Mouse (Mus musculus) adrenal gland, adult 2 months (tissue): ENCODE data around the gene Ms4a13. TPM values are rescaled to one million over a fixed set of nuclear protein-coding genes. Genes with fewer than 3 reads are reported as not detected.
A peak's percentile ranks its signal among the peaks of the same experiment; 100 is the strongest.
"Not testable (repeated sequence)": the region's sequence is repeated elsewhere in the genome, so short reads cannot be mapped to it uniquely, and the experiment has no call there.

Experiments
- DNase-seq: peaks from one replicate; pipeline ENCODE4 v3.0.0; 2021
- long read RNA-seq: library from polyadenylated mRNA; stranded (forward); transcript quantifications from one replicate; pipeline ENCODE4 v2.0.0, GENCODE M21; 2021
- polyA plus RNA-seq: library from polyadenylated mRNA; depleted of rRNA; stranded (reverse); fragments of >200 nt; gene quantifications from 2 replicates; pipeline ENCODE4 v1.2.3, GENCODE M21; 2012; rRNA removed
- total RNA-seq, 2 experiments: library from RNA; stranded (reverse); gene quantifications; 2 replicates each; pipeline ENCODE4 v1.2.3; 2021

Ms4a13 gene
- not detected for total RNA-seq
- polyA plus RNA-seq, result not detected in 2 replicates
- long read RNA-seq, result 0 reads

DNA sequence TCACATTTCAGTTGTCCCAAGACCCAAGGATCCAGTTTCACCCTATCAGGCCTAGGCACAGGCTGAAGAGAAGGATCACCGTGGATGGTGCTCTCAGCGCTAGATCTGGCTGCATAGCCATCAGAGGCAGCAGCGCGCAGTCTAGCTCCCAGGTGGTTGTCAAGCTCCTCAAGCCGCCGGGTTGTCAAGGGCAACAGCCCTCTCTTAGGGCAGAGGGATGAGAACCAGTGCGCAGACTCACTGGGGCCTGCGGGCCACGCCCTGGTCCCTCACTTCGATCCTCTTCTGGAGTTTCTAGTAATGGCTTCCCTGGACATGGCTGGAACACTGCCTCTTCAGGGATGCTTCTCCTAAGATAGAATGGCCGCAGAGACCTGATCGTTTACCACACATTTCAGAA, at the start of gene Ms4a13:
Gene Ms4a13 (minus strand): TSS at position 192 of the 400 bp plus-strand sequence.
- DNase-seq, result no peak

DNA sequence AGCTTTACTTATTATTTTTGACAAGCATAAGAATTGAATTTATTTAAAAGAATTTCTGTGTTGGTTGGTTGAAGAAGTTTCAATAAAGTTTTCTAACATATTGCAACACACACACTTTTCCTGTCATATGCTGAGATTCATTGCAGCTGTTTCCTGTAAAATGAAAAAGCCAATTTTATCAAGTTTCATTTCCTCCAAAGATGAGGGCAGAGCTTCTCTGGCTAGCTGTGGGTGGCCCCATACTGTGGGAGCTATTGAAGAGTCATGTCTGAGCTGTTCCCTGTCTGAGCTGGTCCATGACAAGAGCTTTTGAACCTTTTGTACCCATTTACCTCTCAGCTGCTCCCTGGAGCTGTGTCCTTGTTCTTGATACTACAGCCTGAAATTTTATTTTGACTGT, 47.7 kb upstream of the Ms4a13 start:
- no peak for DNase-seq

DNA sequence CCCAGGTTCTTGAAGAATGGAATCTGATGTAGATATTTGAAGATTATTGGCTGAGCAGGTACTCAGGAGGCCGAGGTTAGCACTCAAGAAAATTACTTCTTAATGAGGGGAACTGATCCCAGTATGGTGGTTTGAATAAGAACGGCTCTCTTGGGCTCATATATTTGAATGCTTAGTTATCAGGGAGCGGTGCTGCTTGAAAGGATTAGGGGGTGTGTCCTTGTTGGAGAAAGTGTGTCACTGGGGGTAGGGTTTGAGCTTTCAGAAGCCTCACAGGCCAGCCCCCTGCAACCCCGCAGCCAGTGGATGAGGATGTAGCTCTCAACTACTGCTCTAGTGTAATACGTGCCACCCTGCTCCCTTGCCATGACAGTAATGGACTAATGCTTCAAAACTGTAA, 46.0 kb upstream of the Ms4a13 start:
- DNase-seq, result no peak

DNA sequence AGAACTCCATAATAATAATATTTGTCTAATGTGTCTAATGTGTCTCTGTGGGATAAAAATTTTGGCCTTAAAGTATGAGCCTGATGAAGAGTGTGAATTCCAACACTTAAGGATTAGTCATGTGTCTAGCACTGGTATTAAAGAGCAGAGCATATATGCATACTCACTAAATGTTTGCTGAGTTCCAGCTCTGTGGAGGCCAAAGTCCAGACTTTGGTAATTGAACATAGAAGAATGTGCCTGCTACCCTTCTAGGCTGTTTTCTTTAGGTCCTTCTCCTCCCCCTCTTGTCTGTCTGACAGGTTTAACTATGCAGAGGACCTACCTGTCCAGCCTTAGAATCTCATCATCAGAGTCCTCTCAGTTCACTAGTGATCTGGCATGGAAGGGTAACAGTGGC, 39.3 kb upstream of the Ms4a13 start:
- DNase-seq, result no peak

DNA sequence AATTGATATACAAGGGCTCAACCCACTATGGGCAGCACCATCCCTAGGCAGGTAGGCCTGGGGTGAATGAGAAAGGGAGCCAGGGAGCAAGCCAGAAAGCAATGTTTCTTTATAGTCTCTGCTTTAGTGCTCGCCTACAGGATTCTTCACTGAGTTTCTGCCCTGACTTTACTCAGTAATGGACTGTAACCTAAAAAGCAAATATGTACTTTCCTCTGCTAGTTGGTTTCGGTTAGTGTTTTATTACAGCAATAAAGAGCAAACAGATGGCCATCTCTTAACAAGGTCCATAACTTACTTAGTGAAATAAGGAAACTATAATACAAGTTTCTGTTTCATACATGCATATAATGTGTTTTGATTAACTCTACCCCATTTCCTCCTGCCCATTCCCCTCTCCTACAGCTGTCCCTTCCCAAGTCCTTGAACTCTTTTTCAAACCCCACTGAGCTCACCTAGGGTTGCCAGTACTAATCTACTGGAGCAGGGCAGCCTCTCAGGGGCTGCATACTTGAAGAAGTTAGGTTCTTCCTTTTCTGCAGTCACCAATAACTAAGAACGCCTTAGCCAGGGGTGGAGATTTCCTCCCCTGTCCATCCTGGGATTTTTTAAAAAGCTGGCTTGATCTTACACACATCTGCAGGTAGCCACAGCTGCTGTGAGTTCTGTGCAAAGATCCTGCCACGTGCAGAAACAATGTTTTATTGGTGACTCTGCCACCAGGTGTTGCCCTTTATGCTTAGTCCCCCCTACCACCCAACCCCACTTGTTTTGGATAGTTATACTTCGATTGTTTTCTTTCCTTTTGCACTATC, 38.6 kb upstream of the Ms4a13 start:
- no peak for DNase-seq

DNA sequence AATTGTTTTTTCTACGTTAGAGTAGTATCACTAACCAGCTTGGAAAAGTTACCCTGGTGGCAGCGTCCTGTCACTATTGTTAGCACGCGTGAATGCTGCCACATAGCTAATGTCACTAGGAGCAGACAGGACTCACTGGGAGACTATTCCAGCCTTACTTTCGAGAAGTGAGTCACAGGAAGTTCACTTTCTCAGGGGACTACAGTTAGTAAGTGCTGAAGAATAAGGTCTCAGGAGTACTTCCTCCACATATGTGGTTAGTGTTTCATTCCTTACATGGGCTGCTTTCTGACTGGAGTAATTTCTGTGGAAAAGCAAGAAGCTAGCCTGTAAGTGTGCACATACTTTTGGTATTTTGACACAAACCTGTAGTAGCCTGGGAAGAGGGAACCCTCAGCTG, 37.7 kb upstream of the Ms4a13 start:
- DNase-seq, result no peak

DNA sequence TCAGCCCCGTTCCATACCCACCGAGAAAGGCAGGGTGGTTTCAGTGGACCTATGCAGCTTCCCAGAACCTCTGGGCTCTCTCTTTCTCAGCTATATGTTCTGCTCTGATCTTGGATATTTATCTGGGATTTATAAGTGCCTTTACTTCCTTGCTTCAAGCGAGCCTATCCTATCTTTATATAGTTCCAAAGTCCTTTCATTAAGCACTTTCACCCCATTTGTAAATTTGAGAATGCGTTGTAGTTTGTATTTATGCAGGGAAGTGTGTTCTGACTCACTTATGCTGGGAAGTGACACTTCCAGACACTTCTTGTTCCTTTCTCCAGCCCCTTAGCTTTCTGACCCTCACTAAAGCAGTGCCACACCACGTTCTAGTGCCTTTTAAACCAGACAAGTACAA, 35.8 kb upstream of the Ms4a13 start, which contains the start of gene Ms4a12:
Gene Ms4a12 (minus strand): TSS at position 101 of the 400 bp plus-strand sequence.
- no peak for DNase-seq

DNA sequence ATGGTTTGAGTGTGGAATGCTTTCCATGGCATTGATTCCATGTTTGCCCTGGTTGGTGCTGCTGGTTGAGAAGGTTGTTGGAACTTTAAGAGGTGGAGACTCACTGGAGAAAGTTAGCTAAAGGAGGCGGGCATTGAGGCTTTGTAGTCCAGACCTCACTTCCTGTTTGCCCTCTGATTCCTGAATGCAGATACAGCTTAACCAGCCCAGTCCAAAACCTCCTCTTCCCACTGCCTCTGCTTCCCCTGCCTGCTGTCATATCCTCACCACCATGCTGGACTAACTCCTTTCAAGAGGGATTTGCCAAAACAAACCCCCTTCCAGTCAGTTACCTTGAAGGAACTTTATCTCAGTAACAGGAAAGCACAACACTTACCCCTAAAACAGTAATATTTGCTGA, 4.0 kb downstream of the Ms4a13 start:
- no peak for DNase-seq

DNA sequence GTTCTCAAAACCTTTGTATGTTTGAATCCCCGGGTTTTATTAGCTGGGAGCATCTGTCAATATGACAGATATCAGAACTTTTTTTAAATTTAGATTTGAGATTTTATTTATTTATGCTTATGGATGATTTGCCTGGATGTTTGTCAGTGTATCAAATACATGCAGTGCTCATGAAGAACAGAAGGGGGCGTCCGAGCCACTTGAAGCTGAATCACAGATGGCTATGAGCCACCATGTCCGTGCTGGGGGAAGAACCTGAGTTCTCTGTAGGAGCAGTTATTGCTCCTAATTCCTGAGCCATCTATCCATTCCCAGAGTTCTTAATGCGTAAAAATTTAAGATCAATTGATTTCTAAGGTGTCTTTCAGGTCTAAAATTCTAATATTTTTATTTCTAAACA, 12.4 kb downstream of the Ms4a13 start:
- peak; percentile 3 for DNase-seq

DNA sequence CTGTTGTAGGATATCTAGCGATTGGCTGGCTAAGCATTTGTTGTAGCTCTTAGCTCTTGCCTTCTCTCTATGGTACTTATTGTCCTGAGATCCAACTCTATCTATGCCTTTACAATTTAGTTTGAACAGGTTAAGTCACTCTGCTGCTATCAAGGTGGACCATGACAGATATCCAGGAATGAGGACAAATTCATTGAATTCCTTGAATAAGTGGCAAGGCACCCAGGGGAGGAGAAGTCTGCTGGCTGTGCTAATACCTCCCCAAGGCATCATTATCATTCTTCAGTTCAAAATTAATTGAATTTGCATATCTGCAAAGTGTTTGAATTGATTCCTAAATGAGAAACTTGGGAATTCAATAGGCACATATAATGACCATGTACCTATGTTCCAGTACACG, 19.1 kb downstream of the Ms4a13 start:
- no peak for DNase-seq

DNA sequence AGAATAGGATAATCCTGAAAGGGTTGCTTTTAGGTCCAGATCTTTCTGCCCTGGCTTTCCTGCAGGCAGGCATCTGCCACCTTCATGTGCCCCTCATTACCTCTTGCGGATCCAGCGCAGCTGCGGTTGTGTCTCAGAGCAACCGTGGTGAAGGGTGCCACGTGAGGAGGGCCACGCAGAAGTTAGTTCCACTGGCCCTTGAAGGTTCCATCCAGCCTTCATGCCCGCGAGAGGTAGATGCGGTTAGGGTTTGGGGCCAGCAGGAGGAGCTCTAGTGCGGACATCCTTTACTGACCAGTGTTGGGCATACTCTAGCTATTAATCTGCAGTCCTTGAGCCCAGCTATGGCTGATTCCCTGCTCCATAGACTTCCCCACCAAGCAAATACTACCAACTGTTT, 31.4 kb downstream of the Ms4a13 start, which contains the start of gene 1700025F22Rik:
Gene 1700025F22Rik (minus strand): TSS at position 149 of the 400 bp plus-strand sequence.
- DNase-seq, result peak; percentile 3

DNA sequence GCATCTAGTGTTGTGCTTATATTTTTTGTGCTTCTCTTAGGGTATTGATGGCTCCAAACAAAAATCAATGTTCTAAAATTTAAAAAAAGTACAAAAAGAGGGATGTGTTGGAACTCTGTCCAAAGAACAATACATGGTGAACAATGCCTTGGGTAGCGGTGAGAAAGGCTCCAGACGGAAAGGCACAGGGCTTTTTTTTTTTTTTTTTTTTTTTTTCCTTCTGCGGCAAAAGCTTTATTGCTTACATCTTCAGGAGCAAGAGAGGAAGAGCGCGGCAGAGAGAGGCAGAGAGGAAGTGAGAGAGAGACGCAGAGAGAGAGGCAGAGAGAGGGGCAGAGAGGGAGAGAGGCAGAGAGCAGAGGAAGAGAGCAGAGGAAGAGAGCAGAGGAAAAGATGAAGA, 38.6 kb downstream of the Ms4a13 start:
- not testable (repeated sequence) for DNase-seq

DNA sequence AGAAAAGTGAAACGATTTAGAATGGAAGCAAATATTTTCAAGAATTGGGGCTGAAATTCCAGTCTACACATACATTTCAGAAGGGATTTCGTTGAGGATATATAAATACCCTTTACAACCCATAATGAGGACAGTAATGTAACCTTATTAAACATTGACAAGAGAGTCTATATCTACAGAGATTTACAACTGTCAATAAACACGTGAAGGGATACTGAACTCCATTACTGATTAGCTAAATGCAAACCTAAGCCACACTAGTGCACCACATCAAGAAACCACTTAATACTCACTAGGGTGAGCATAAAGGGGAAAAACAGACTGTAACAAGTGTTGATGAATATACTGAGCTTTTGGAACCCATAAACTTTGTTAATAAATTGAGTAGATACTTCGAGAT, 61.2 kb downstream of the Ms4a13 start:
- DNase-seq, result no peak

DNA sequence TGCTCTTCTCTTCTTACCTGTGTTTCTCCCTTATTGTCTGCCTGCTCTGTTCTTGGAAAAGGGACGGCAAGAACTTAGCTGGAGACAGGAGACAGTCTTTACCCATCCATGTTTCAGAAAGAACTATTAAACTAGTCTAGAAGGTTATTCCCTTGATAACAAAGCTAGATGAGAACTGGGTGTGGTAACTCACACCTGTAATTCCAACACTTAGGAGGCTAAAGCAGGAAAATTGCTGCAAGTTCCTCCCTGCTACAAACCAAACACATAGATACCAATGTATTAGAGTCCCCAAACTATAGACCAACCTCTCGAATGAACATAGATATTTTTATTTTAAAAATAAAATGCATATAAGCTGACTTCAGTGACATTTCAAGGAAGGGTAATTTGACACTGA, 61.7 kb downstream of the Ms4a13 start:
- DNase-seq, result no peak

DNA sequence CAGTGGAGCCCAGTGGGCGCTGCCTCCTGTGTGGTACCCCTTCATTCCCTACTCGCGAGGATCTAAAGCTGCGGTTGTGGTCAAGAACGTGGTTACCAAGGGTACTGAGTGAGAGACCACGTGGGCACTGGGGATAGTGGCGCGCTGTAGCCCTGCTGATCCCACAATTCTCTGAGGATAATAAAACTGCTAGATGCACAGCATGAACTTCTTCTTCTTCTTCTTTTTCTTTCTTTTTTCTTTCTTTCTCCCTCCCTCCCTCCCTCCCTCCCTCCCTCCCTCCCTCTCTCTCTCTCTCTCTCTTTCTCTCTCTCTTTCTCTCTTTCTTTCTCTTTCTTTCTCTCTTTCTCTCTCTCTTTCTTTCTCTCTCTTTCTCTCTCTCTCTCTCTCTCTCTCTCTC, 65.8 kb downstream of the Ms4a13 start, which contains the start of gene 1700017D01Rik:
Gene 1700017D01Rik (minus strand): TSS at position 101 of the 400 bp plus-strand sequence.
- not testable (repeated sequence) for DNase-seq

DNA sequence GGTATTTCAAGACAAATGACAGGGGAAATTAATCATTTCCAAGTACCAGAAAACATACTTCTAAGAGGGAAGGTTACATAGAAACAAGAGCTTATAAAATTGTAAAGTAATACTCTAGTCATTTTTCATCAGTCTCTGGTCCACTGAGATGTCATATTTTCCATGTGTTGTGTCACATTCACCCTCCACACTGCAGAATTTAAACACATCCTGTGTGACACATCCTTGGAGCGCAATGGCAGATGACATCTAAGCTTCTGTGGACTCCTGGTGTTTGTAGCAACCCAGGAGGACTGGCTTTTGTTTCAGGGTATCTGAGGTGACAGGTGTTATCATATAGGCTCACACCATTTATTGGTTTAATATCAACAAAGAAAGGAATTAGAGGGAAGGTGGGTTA, 66.8 kb downstream of the Ms4a13 start:
- DNase-seq, result no peak

DNA sequence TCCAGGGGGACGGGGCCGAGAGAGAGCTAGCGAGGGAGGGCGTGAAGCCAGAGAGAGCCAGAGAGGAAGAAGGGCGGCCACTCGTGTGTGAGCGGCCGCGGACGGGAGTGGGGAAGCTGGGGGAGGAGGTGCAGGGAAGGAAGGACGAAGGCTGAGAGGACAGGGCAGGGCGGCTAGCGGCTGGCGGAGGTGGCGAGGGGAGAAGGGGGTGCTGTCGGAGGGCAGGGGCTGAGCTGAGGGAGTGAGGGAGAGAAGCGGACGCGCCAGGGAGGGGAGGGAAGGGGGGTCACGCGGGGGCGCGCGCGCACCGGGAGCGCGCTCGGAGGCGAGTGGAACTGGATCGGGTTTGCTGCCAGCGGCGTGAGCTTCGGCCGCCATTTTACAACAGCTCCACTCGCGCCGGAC, 75.5 kb downstream of the Ms4a13 start:
- DNase-seq, result peak; percentile 49

Other genes starting within 250 kb of the Ms4a13 start
- 10 to 100 TPM; 12.8 to 21.4 TPM for gene Ccdc86, start 247.5 kb downstream of the Ms4a13 start, total RNA-seq
- gene Ccdc86, start 247.5 kb downstream of the Ms4a13 start, polyA plus RNA-seq, result 14.2 and 17.1 TPM in 2 replicates
- 10 to 100 TPM in 1 of 2 experiments, 1 to 10 TPM in 1; 1.1 to 75.2 TPM for gene Ms4a10, start 222.1 kb downstream of the Ms4a13 start, total RNA-seq
- 15.4 and 35.0 TPM in 2 replicates for gene Ms4a10, start 222.1 kb downstream of the Ms4a13 start, polyA plus RNA-seq
- gene Ms4a15, start 203.5 kb downstream of the Ms4a13 start, total RNA-seq, result not detected
- gene Ms4a15, start 203.5 kb downstream of the Ms4a13 start, polyA plus RNA-seq, result not detected in 2 replicates
- gene Ms4a18, start 178.7 kb downstream of the Ms4a13 start, total RNA-seq, result not detected
- gene Ms4a18, start 178.7 kb downstream of the Ms4a13 start, polyA plus RNA-seq, result not detected in 2 replicates
- 1 to 10 TPM; 3.5 to 3.9 TPM for gene Ms4a8a, start 115.6 kb downstream of the Ms4a13 start, total RNA-seq
- gene Ms4a8a, start 115.6 kb downstream of the Ms4a13 start, polyA plus RNA-seq, result 0.57 and 0.95 TPM in 2 replicates
- not detected for gene 1700017D01Rik, start 65.9 kb downstream of the Ms4a13 start, total RNA-seq
- not detected in 2 replicates for gene 1700017D01Rik, start 65.9 kb downstream of the Ms4a13 start, polyA plus RNA-seq
- not detected for gene 1700025F22Rik, start 31.4 kb downstream of the Ms4a13 start, total RNA-seq
- gene 1700025F22Rik, start 31.4 kb downstream of the Ms4a13 start, polyA plus RNA-seq, result not detected in 2 replicates
- gene Ms4a12, start 35.7 kb upstream of the Ms4a13 start, total RNA-seq, result not detected
- gene Ms4a12, start 35.7 kb upstream of the Ms4a13 start, polyA plus RNA-seq, result not detected in 2 replicates
- gene Ms4a1, start 69.5 kb upstream of the Ms4a13 start, total RNA-seq, result under 1 TPM; 0.14 to 0.17 TPM
- 0.03 TPM in 1 of 2 replicates, not detected in the other for gene Ms4a1, start 69.5 kb upstream of the Ms4a13 start, polyA plus RNA-seq
- not detected for gene Ms4a5, start 87.1 kb upstream of the Ms4a13 start, total RNA-seq
- gene Ms4a5, start 87.1 kb upstream of the Ms4a13 start, polyA plus RNA-seq, result not detected in 2 replicates
- gene Ms4a14, start 117.7 kb upstream of the Ms4a13 start, total RNA-seq, result under 1 TPM in 1 of 2 experiments, not detected in 1; 0.07 TPM
- 0.09 and 0.12 TPM in 2 replicates for gene Ms4a14, start 117.7 kb upstream of the Ms4a13 start, polyA plus RNA-seq
- gene Ms4a7, start 139.4 kb upstream of the Ms4a13 start, total RNA-seq, result 1 to 10 TPM; 1.9 TPM
- 0.85 and 1.2 TPM in 2 replicates for gene Ms4a7, start 139.4 kb upstream of the Ms4a13 start, polyA plus RNA-seq
- 1 to 10 TPM; 4.8 to 5.2 TPM for gene Ms4a4a, start 178.8 kb upstream of the Ms4a13 start, total RNA-seq
- gene Ms4a4a, start 178.8 kb upstream of the Ms4a13 start, polyA plus RNA-seq, result 0.58 and 0.75 TPM in 2 replicates
- 1 to 10 TPM; 1.8 to 2.1 TPM for gene Ms4a4c, start 208.0 kb upstream of the Ms4a13 start, total RNA-seq
- 0.06 and 0.91 TPM in 2 replicates for gene Ms4a4c, start 208.0 kb upstream of the Ms4a13 start, polyA plus RNA-seq
- gene Ms4a4b, start 246.8 kb upstream of the Ms4a13 start, total RNA-seq, result 1 to 10 TPM in 1 of 2 experiments, under 1 TPM in 1; 0.95 to 1.6 TPM
- gene Ms4a4b, start 246.8 kb upstream of the Ms4a13 start, polyA plus RNA-seq, result 0.02 and 0.26 TPM in 2 replicates